Mouse (Mus musculus) testis, adult 2 months (tissue): Measurements from ENCODE around the gene Rnft1.

Experiments used
- CTCF ChIP-seq: fragments of 200-500 bp; IDR thresholded peaks from 2 replicates; pipeline ENCODE4 v1.5.1; 2012; ENCODE audit warnings: low read depth, mild to moderate bottlenecking, inconsistent platforms, low read length, moderate library complexity; ENCODE audit not compliant: control insufficient read depth, insufficient read depth, insufficient replicate concordance
- POLR2A ChIP-seq: fragments of 200-500 bp; IDR thresholded peaks from 2 replicates; pipeline ENCODE4 v1.6.1; 2012; ENCODE audit warnings: low read depth, mild to moderate bottlenecking, inconsistent platforms, low read length, moderate library complexity; ENCODE audit not compliant: control insufficient read depth

DNA sequence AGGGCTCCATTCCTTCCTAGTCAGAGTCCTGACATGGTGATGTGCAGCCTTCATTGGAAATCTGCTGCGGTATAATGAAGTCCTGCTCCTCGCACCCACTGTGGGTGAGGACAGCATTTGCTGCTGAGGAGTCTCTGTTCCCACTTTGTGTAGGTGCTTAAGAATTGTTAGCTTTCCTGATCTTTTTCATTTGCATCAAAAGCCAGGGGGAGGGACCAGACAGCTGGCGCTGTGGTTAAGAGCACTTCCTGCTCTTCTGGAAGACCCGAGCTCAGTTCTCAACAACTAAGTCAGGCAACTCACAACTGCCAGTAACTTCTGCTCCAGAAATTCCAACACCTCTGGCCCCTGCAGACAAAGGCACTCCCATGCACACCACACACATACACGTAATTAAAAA, 43.7 kb upstream of the Rnft1 start:
- TF ChIP-seq CTCF (no peak), POLR2A (no peak)
